Mouse (Mus musculus) liver, embryonic 11.5 days (tissue): ENCODE measurements around the gene Ccar1. TPM values are rescaled to one million over a fixed set of nuclear protein-coding genes. Genes with fewer than 3 reads are reported as not detected.
A peak's percentile ranks its signal among the peaks of the same experiment; 100 is the strongest.
"Not testable (repeated sequence)": the region's sequence is repeated elsewhere in the genome, so short reads cannot be mapped to it uniquely, and the experiment has no call there.

Experiments used
- ATAC-seq: fragments of 200-750 bp; cut with Nextera tagmentation; replicated peaks from 2 replicates; pipeline ENCODE4 v1.8.0; 2017; ENCODE audit warnings: moderate number of reproducible peaks, mild to moderate bottlenecking, moderate TSS enrichment, moderate library complexity; ENCODE audit not compliant: low FRiP score
- DNase-seq: peaks from one replicate; pipeline ENCODE4 v3.0.0-alpha.2; 2017; ENCODE audit warnings: low spot score
- H3K27ac ChIP-seq: fragments of 300-500 bp; sonication (generic); 2 replicates; pipeline ENCODE4 v1.5.1; 2014; ENCODE audit warnings: mild to moderate bottlenecking, low read depth, low read length, control low read depth
- H3K27me3 ChIP-seq: fragments of 300-500 bp; sonication (generic); replicated peaks from 2 replicates; pipeline ENCODE4 v1.6.1; 2014; ENCODE audit warnings: low read length, mixed read lengths; ENCODE audit not compliant: control insufficient read depth, insufficient read depth
- H3K36me3 ChIP-seq: fragments of 300-500 bp; sonication (generic); 2 replicates; pipeline ENCODE4 v1.6.1; 2014; ENCODE audit warnings: mild to moderate bottlenecking, low read length, moderate library complexity, mixed read lengths; ENCODE audit not compliant: control insufficient read depth, insufficient read depth
- H3K4me1 ChIP-seq: fragments of 300-500 bp; sonication (generic); replicated peaks from 2 replicates; pipeline ENCODE4 v1.6.1; 2014; ENCODE audit warnings: low read length, mixed read lengths; ENCODE audit not compliant: control insufficient read depth, insufficient read depth
- H3K4me2 ChIP-seq: fragments of 300-500 bp; sonication (generic); 2 replicates; pipeline ENCODE4 v1.6.1; 2014; ENCODE audit warnings: mild to moderate bottlenecking, control low read depth, moderate library complexity
- H3K4me3 ChIP-seq: fragments of 300-500 bp; sonication (generic); 2 replicates; pipeline ENCODE4 v1.5.1; 2014; ENCODE audit warnings: low read depth, low read length, control low read depth
- H3K9ac ChIP-seq: fragments of 300-500 bp; sonication (generic); 2 replicates; pipeline ENCODE4 v1.6.1; 2014; ENCODE audit warnings: low read depth, low read length, control low read depth
- H3K9me3 ChIP-seq: fragments of 300-500 bp; sonication (generic); 2 replicates; pipeline ENCODE4 v1.6.1; 2016; ENCODE audit warnings: low read length, inconsistent platforms, mixed read lengths; ENCODE audit not compliant: control insufficient read depth
- WGBS: fragments of 180-500 bp; shearing (Covaris S2); extraction: QIAGEN DNeasy Blood & Tissue Kit; methylation state at CpG from one replicate; pipeline ENCODE4 v1.1.7; 2014; 5-methylcytosine and 5-hydroxymethylcytosine counted together
- polyA plus RNA-seq: library from polyadenylated mRNA; unstranded; fragments of >200 nt; fragmentation: Nextera tagmentation; extraction: Ambion mirVana; gene quantifications from 2 replicates; pipeline ENCODE4 v1.2.1, GENCODE M21; 2014

Gene Ccar1
- polyA plus RNA-seq, 1 experiment from 2014 or later = 116 TPM

DNA sequence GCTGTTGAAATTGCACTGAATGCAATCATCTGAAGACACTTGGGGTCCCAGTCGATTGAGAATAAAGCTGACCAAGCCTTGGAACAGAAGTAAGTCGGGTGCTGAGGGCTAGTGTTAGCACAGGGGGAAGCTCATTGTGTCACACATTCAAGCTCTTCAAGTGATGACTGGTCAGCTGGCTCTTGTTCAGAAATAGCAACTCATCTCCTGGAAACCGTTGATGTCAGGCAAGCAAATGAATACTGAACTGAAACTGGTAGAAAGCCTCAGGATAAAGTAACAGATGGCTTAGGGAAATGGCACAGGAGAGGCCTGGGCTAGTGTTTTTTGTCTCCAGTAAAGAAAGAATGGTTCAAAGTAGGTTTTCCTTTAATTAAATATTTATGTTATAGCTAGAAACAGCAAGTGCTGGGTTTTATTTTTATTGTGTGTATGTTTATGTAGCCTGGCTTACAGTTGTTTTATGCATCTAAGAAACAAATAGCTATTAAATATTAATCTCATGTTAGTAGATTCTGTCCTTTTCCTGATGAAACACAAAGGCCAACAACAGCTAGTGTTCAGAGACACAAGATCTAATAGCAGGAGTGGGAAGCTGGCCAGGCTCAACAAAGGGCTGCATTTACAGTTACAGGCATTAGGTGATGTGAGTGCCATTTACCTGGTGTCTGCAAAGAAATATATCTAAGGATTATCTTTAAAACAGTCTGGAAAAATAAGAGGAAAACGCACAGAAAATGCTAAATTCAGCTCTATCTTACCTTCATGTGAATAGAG lies 51.9 kb downstream of the Ccar1 start:
- DNase-seq = no peak
- Histone ChIP-seq H3K27me3 (no peaks in the 10 kb centered on the region), H3K4me2 (no peak overlapping the region), H3K4me1 (no peaks in the 10 kb centered on the region), H3K4me3 (no peak overlapping the region), H3K36me3 (peaks cover 21% of the 10 kb centered on the region), H3K9me3 (no peaks in the 10 kb centered on the region), H3K9ac (no peak overlapping the region), H3K27ac (no peak overlapping the region)
- WGBS = 79% methylated on average over 4 of the region's 4 CpGs
- no peak for ATAC-seq

DNA sequence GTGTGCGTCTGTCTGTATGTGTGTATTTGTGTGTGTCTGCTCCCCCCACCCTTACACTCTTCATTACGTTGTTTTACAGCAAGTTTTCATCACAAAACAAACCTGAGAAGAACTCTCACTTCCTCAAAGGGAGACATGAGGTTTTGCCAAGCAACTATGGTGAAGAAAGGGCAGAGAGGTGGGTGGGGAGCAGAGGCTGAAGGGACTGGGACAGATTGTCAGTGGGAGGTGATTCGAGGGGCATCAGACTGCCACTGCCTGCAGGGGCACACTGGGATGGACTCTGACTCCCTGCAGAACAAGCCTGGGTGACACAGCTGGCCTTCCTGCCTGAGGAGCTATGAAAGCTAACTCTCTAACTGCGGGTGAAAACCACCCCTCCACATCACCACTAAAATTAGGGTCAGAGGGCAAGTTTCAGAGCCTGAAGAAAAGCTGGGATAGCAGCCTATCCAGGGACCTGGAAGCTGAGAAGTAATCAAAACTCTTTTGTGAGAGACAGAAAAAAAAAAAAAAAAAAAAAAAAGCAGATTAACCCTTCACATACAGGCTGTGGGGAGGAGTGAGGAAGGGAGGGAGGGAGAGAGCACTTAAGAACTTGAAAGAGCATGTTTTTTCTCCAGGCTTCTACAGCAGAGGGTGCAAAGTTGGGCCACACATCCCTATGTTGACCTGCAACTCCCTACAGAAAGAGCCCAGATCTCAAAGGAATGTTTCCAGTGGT lies 55.0 kb downstream of the Ccar1 start:
- H3K9ac ChIP-seq = no peak overlapping the region
- H3K4me2 ChIP-seq = no peak overlapping the region
- no peaks in the 10 kb centered on the region for H3K9me3 ChIP-seq
- no peaks in the 10 kb centered on the region for H3K27me3 ChIP-seq
- ATAC-seq = no peak
- H3K27ac ChIP-seq = no peak overlapping the region
- H3K4me1 ChIP-seq = no peaks in the 10 kb centered on the region
- no peak for DNase-seq
- 52% methylated on average over 4 of the region's 4 CpGs for whole genome bisulfite sequencing
- H3K36me3 ChIP-seq = peaks cover 5% of the 10 kb centered on the region; the same call in 1 of the 2 replicates
- no peak overlapping the region for H3K4me3 ChIP-seq

DNA sequence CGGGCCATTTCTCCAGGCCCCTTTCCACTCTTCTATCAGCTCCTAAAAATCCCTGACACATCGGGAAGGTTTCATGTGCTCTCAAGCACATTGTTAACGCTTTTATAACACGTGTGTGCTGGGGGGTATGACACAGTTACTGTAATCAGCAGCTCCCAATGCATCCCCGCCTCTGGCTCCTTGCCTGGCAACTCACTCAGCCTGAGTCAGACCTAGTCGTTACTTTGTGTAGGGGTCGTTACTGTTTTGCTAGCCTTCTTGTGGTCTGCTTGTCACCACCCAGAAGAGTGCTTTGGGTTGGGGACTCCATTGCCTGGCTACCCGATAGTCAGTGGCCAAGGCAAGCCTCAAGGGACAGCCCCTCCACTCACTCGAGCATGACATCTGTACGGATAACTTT lies 61.3 kb downstream of the Ccar1 start:
- 69% methylated on average over 10 of the region's 10 CpGs for WGBS
- ATAC-seq (no peak), DNase-seq (no peak)
- H3K27ac ChIP-seq = no peak overlapping the region
- no peak overlapping the region for H3K4me3 ChIP-seq
- peaks cover 5% of the 10 kb centered on the region; the same call in 1 of the 2 replicates for H3K27me3 ChIP-seq
- H3K9me3 ChIP-seq = no peaks in the 10 kb centered on the region
- H3K4me2 ChIP-seq = no peak overlapping the region
- no peaks in the 10 kb centered on the region for H3K36me3 ChIP-seq
- peaks cover 4% of the 10 kb centered on the region for H3K4me1 ChIP-seq
- no peak overlapping the region for H3K9ac ChIP-seq

DNA sequence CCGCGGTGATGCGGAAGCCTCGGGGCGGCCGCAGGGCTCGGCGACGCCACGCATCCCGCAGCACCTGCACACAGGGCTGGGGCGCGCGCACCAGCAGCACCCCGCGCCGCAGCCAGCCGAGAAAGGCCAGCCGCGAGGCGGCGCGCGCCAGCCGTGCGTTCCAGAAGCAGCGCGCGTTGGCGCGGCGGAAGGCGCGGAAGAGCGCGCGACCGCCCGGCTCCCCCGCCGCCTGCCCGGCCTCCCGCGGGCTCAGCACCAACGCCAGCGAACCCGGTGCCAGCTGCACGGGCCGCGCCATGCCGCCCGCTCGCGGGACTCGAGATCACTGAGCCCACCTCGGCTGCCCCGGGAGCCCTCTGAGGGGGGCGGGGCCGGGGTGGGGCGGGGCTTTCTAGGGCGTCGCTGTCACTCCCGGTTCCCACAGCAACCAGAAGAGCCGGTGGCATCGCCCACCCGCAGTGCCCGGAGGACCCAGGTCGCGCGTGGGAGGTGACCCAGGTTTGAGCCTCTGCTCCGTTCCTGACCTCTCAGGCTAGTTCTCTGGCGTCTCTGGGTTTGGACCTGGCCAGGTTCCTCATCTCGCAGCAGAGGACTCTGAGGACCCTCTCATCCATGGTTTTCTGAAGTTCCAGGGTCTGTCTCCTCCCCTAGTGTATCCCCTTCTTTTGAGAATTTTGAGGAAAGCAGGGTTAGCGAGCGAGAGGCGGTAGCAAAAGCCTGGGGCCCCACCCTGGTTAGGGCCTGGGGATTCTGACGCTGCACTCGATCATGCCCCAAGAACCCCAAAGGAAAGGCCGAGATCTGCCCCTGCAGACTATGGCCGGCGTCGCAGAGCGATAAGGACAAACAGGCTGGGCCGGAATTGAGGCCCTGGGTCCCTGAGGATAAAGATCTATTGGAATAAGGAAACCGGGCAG lies 66.1 kb downstream of the Ccar1 start, which contains the start of gene Stox1:
Gene Stox1, minus strand, starts transcription at position 358 of the 917 bp plus-strand sequence.
- WGBS = under 1% methylated on average over 84 of the region's 85 CpGs
- no peaks in the 10 kb centered on the region for H3K9me3 ChIP-seq
- H3K27ac ChIP-seq = no peak within 1 kb of the TSS
- H3K4me2 ChIP-seq = peak within 1 kb of the TSS; percentile 71
- H3K9ac ChIP-seq = peak within 1 kb of the TSS; percentile 2
- ATAC-seq = peak; percentile 78
- H3K4me1 ChIP-seq = peaks cover 4% of the 10 kb centered on the region
- H3K36me3 ChIP-seq = no peaks in the 10 kb centered on the region
- peaks cover 31% of the 10 kb centered on the region for H3K27me3 ChIP-seq
- peak; percentile 71 for DNase-seq
- peak within 1 kb of the TSS; percentile 81 for H3K4me3 ChIP-seq

DNA sequence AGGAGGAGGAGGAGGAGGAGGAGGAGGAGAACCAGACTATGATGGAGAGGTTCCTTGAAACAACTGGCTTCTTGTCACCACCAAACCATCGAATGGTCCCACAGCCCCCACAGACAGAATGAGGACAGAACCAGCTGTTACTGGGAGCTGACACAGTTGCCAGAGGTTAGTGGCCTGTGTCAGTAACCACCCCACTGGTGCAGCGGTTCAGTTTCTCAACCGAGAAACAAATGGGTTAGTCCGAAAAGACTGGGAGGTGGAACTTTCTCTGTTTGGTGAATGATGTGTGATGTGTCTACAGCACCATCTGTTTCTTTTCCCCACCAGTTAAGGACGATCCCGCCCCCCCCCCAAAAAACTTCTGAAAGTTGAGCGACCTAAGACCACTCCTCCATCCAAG lies 67.2 kb downstream of the Ccar1 start:
- ATAC-seq (no peak), DNase-seq (no peak)
- no peaks in the 10 kb centered on the region for H3K9me3 ChIP-seq
- peaks cover 4% of the 10 kb centered on the region for H3K4me1 ChIP-seq
- H3K27ac ChIP-seq = no peak overlapping the region
- no peak overlapping the region for H3K9ac ChIP-seq
- 20% methylated on average over 7 of the region's 7 CpGs for WGBS
- peak overlapping the region; percentile 71 for H3K4me2 ChIP-seq
- peaks cover 31% of the 10 kb centered on the region for H3K27me3 ChIP-seq
- no peak overlapping the region; the same call in 1 of the 2 replicates for H3K4me3 ChIP-seq
- no peaks in the 10 kb centered on the region for H3K36me3 ChIP-seq

DNA sequence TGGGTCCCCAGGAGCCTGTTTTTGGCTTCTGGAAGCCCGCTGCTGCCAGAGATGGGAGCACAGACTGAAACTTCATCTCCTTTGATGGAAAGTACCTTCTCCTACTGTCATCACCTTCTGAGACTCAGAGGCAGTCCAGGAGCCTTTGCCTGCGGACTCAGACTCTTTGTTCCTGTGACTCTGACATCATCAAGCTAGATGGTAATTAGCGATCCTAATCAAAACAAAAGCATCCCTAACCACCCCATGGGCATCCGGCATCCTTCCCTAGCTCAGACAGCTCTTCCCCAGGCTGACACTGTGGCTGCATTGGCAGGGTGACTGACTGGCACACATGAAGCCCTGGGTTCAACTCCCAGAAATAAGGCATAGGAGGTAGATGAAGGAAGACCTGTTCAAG lies 69.4 kb downstream of the Ccar1 start:
- no peaks in the 10 kb centered on the region for H3K36me3 ChIP-seq
- no peak overlapping the region for H3K4me2 ChIP-seq
- peaks cover 4% of the 10 kb centered on the region for H3K4me1 ChIP-seq
- no peak for DNase-seq
- no peak for ATAC-seq
- peaks cover 31% of the 10 kb centered on the region for H3K27me3 ChIP-seq
- no peak overlapping the region for H3K4me3 ChIP-seq
- WGBS = 32% methylated on average over 4 of the region's 4 CpGs
- no peaks in the 10 kb centered on the region for H3K9me3 ChIP-seq
- no peak overlapping the region for H3K9ac ChIP-seq
- H3K27ac ChIP-seq = no peak overlapping the region

DNA sequence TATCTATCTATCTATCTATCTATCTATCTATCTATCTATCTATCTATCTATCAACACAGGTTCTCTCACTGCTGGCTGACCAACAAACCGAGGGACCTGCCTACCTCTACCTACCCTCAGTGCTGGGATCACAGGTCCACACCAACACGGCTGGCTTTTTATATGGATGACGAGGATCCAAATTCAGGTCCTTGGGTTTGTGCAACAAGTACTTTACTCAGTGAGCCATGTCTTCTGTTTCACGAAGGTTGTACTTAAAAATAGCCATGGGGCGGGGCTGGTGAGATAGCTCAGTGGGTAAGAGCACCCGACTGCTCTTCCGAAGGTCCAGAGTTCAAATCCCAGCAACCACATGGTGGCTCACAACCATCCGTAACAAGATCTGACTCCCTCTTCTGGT lies 71.5 kb downstream of the Ccar1 start:
- ATAC-seq, H3K27ac ChIP-seq, H3K4me3 ChIP-seq, H3K4me2 ChIP-seq, H3K36me3 ChIP-seq, H3K9ac ChIP-seq, H3K9me3 ChIP-seq, DNase-seq, H3K4me1 ChIP-seq: not testable (repeated sequence)
- peaks cover 26% of the 10 kb centered on the region for H3K27me3 ChIP-seq
- WGBS = 78% methylated on average over 7 of the region's 8 CpGs

DNA sequence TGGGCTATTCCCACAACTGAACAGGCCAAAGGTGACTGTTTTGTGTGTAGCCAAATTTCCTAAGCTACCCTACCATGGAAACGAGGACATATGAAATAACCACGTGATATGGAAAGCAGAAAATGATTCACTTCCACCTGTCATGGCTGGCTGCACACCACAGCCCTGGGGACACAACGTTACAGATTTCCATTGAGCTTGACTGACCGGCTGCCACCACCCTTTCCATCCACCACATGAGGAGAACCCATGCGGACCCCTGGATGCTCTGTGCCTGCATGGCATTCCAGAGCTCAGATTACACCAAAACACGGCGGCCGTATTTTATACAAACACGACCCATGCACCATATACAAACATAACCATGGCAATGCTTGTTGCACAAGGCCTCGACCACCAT lies 78.6 kb downstream of the Ccar1 start:
- H3K9me3 ChIP-seq = no peaks in the 10 kb centered on the region
- DNase-seq (no peak), ATAC-seq (no peak)
- H3K27me3 ChIP-seq = no peaks in the 10 kb centered on the region
- H3K4me2 ChIP-seq = no peak overlapping the region
- no peak overlapping the region for H3K9ac ChIP-seq
- no peak overlapping the region for H3K27ac ChIP-seq
- WGBS = 70% methylated on average over 10 of the region's 10 CpGs
- no peaks in the 10 kb centered on the region for H3K4me1 ChIP-seq
- H3K36me3 ChIP-seq = no peaks in the 10 kb centered on the region
- no peak overlapping the region for H3K4me3 ChIP-seq
